Mouse (Mus musculus) MEL (cell line): Measurements from ENCODE around the gene B3gat3. TPM values are rescaled to one million over a fixed set of nuclear protein-coding genes. Genes with fewer than 3 reads are reported as not detected.
A peak's percentile ranks its signal among the peaks of the same experiment; 100 is the strongest.

Experiments used
- DNase-seq: peaks from one replicate; pipeline ENCODE4 v3.0.0; 2011; ENCODE audit warnings: low read depth, low spot score
- H3K27ac ChIP-seq: 2 replicates; pipeline ENCODE4 v1.5.1; 2012; ENCODE audit warnings: low read depth, mild to moderate bottlenecking, control low read depth, low read length, moderate library complexity; ENCODE audit not compliant: control insufficient read depth
- H3K27me3 ChIP-seq, 2 experiments: fragments of 150-350 bp in 1 of 2; sonication (generic) in 1 of 2; 2 replicates each; pipeline ENCODE4 v1.6.1; 2012; ENCODE audit warnings: low read length in 2 of 2, mild to moderate bottlenecking in 2 of 2, improper control_type of control experiment in 1 of 2, moderate library complexity in 1 of 2; ENCODE audit not compliant: insufficient read depth in 2 of 2, control insufficient read depth in 1 of 2
- H3K36me3 ChIP-seq, 2 experiments: 2 replicates each; pipeline ENCODE4 v1.6.1; 2012 to 2014; ENCODE audit warnings: low read length in 2 of 2, improper control_type of control experiment in 1 of 2, inconsistent platforms in 1 of 2, mild to moderate bottlenecking in 1 of 2; ENCODE audit not compliant: insufficient read depth in 2 of 2, control insufficient read depth in 1 of 2
- H3K4me1 ChIP-seq, 2 experiments: fragments of 150-350 bp in 1 of 2; sonication (generic) in 1 of 2; 2 replicates each; pipeline ENCODE4 v1.6.1; 2012; ENCODE audit warnings: low read length in 2 of 2, improper control_type of control experiment in 1 of 2, mild to moderate bottlenecking in 1 of 2; ENCODE audit not compliant: insufficient read depth in 2 of 2, control insufficient read depth in 1 of 2
- H3K4me3 ChIP-seq, 2 experiments: fragments of 150-350 bp in 1 of 2; sonication (generic) in 1 of 2; 2 replicates each; pipeline ENCODE4 v1.5.1; 2012; ENCODE audit warnings: low read depth in 2 of 2, low read length in 2 of 2, mild to moderate bottlenecking in 2 of 2, moderate library complexity in 2 of 2, control low read depth in 1 of 2, improper control_type of control experiment in 1 of 2; ENCODE audit not compliant: control insufficient read depth in 1 of 2, insufficient read depth in 1 of 2
- H3K79me2 ChIP-seq: 2 replicates; pipeline ENCODE4 v1.6.1; 2012; ENCODE audit warnings: mild to moderate bottlenecking, low read length, moderate library complexity; ENCODE audit not compliant: control insufficient read depth, poor library complexity, insufficient read depth
- H3K9ac ChIP-seq: 2 replicates; pipeline ENCODE4 v1.6.1; 2012; ENCODE audit warnings: low read depth, mild to moderate bottlenecking, control low read depth, low read length, moderate library complexity; ENCODE audit not compliant: control insufficient read depth, poor library complexity, severe bottlenecking
- H3K9me3 ChIP-seq: fragments of 150-350 bp; sonication (generic); replicated peaks from 2 replicates; pipeline ENCODE4 v1.6.1; 2012; ENCODE audit warnings: mild to moderate bottlenecking, low read length, improper control_type of control experiment, moderate library complexity; ENCODE audit not compliant: insufficient read depth
- CHD1 ChIP-seq: IDR thresholded peaks from 2 replicates; pipeline ENCODE4 v1.6.1; 2012; ENCODE audit warnings: low read depth, mild to moderate bottlenecking, inconsistent platforms, low read length, improper control_type of control experiment
- E2F4 ChIP-seq: IDR thresholded peaks from 2 replicates; pipeline ENCODE4 v1.6.1; 2011; ENCODE audit warnings: low read depth, low read length, improper control_type of control experiment, borderline replicate concordance
- ELF1 ChIP-seq: IDR thresholded peaks from 2 replicates; pipeline ENCODE4 v1.6.1; 2014; ENCODE audit warnings: low read depth, mild to moderate bottlenecking, inconsistent platforms, low read length, improper control_type of control experiment, moderate library complexity
- EP300 ChIP-seq, 2 experiments: IDR thresholded peaks; 2 replicates each; pipeline ENCODE4 v1.6.1; 2011; ENCODE audit warnings: improper control_type of control experiment in 2 of 2, low read length in 2 of 2, low read depth in 1 of 2, mild to moderate bottlenecking in 1 of 2
- GATA1 ChIP-seq: IDR thresholded peaks from 2 replicates; pipeline ENCODE4 v1.6.1; 2011; ENCODE audit warnings: low read depth, low read length, improper control_type of control experiment
- JUND ChIP-seq: IDR thresholded peaks from 2 replicates; pipeline ENCODE4 v1.6.1; 2011; ENCODE audit warnings: low read depth, mild to moderate bottlenecking, improper control_type of control experiment, low read length
- MAFK ChIP-seq: IDR thresholded peaks from 2 replicates; pipeline ENCODE4 v1.6.1; 2011; ENCODE audit warnings: low read depth, mild to moderate bottlenecking, low read length, improper control_type of control experiment, borderline replicate concordance
- MAX ChIP-seq: IDR thresholded peaks from 2 replicates; pipeline ENCODE4 v1.6.1; 2011; ENCODE audit warnings: low read length, improper control_type of control experiment
- MAZ ChIP-seq: IDR thresholded peaks from 2 replicates; pipeline ENCODE4 v1.6.1; 2012; ENCODE audit warnings: low read depth, mild to moderate bottlenecking, inconsistent platforms, low read length, improper control_type of control experiment
- MEF2A ChIP-seq: IDR thresholded peaks from 2 replicates; pipeline ENCODE4 v1.6.1; 2014; ENCODE audit warnings: low read depth, mild to moderate bottlenecking, inconsistent platforms, low read length, improper control_type of control experiment; ENCODE audit not compliant: poor library complexity, insufficient replicate concordance, severe bottlenecking; ENCODE audit errors: extremely low read depth
- POLR2A ChIP-seq, 2 experiments: IDR thresholded peaks; 2 replicates each; pipeline ENCODE4 v1.6.1; 2011 to 2012; ENCODE audit warnings: low read length in 2 of 2, mild to moderate bottlenecking in 2 of 2, control low read depth in 1 of 2, improper control_type of control experiment in 1 of 2, low read depth in 1 of 2, moderate library complexity in 1 of 2; ENCODE audit not compliant: control insufficient read depth in 1 of 2, insufficient read depth in 1 of 2, poor library complexity in 1 of 2
- RAD21 ChIP-seq: IDR thresholded peaks from 2 replicates; pipeline ENCODE4 v1.6.1; 2011; ENCODE audit warnings: mild to moderate bottlenecking, low read depth, low read length, improper control_type of control experiment
- RCOR1 ChIP-seq: IDR thresholded peaks from 2 replicates; pipeline ENCODE4 v1.6.1; 2012; ENCODE audit warnings: low read depth, mild to moderate bottlenecking, inconsistent platforms, low read length, improper control_type of control experiment
- SMC3 ChIP-seq: IDR thresholded peaks from 2 replicates; pipeline ENCODE4 v1.6.1; 2011; ENCODE audit warnings: low read depth, low read length, improper control_type of control experiment
- TCF12 ChIP-seq: IDR thresholded peaks from 2 replicates; pipeline ENCODE4 v1.6.1; 2014; ENCODE audit warnings: low read depth, mild to moderate bottlenecking, inconsistent platforms, low read length, improper control_type of control experiment, moderate library complexity
- ZC3H11A ChIP-seq: IDR thresholded peaks from 2 replicates; pipeline ENCODE4 v1.6.1; 2012; ENCODE audit warnings: low read depth, mild to moderate bottlenecking, inconsistent platforms, low read length, improper control_type of control experiment
- ZKSCAN1 ChIP-seq: IDR thresholded peaks from 2 replicates; pipeline ENCODE4 v1.6.1; 2012; ENCODE audit warnings: low read depth, mild to moderate bottlenecking, inconsistent platforms, low read length, improper control_type of control experiment, moderate library complexity
- polyA plus RNA-seq, 2 experiments: library from polyadenylated mRNA; stranded (reverse) in 1 of 2; unstranded in 1 of 2; fragments of >175 nt in 1 of 2; fragments of >200 nt in 1 of 2; gene quantifications; 2 replicates each; pipeline versions ENCODE4 v1.2.1 to v1.2.4; 2012; ENCODE audit warnings: low replicate concordance in 2 of 2, low read depth in 1 of 2; ENCODE audit not compliant: insufficient read length in 2 of 2, insufficient read depth in 1 of 2, missing spikeins in 1 of 2
- total RNA-seq: library from RNA; depleted of rRNA; stranded (reverse); fragments of 300-350 nt; gene quantifications from 2 replicates; pipeline ENCODE4 v1.2.3, GENCODE M21; 2012

Gene B3gat3
- total and polyA plus RNA-seq, 3 experiments: 26.2 to 35.4 TPM; not detected in 1

DNA sequence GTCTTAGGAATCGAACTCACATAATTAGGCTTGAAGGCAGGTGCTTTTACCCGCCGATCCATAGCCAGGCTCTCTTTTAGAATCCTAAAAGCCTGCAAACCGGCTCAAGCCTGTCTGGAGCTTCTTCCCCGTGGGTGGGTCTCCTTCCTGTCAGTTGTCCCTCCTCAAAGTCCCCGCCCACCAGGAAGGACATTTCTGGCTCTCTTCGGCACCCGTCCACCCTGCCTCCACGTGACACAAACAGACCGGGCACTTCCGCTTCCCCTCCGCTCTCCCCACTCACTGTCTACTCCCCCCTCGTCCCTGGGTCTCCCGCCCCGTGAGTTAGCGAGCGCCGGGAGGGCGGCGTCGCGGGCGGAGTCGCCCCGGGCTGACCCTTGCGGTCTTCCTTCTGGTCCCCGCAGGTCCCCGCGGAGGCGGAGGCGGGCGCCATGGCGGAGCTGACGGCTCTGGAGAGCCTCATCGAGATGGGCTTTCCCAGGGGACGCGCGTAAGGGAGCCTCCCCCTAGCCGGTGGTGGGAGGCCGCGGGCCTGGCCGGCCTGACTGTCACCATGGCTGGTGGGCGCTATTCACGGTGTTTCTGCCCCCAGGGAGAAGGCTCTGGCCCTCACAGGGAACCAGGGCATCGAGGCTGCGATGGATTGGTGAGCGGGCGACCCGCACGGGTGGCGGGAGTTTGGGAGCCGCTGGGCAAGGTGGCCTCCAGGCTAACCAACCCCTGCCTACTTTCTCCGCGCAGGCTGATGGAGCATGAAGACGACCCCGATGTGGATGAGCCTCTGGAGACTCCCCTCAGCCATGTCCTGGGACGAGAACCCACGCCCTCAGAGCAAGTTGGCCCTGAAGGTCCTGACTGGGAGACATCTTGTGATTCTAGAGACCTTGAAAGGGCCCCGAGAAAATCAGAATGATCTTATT lies 48.6 kb upstream of the B3gat3 start, which contains the start of gene Ubxn1 (continued):
- TF ChIP-seq ELF1: peak; percentile 98
- peak; percentile 99 for TF ChIP-seq MAZ
- TF ChIP-seq RAD21: no peak
- peak; percentile 99 for TF ChIP-seq MAX
- TF ChIP-seq E2F4: peak; percentile 39; the same call in 1 of the 2 replicates

DNA sequence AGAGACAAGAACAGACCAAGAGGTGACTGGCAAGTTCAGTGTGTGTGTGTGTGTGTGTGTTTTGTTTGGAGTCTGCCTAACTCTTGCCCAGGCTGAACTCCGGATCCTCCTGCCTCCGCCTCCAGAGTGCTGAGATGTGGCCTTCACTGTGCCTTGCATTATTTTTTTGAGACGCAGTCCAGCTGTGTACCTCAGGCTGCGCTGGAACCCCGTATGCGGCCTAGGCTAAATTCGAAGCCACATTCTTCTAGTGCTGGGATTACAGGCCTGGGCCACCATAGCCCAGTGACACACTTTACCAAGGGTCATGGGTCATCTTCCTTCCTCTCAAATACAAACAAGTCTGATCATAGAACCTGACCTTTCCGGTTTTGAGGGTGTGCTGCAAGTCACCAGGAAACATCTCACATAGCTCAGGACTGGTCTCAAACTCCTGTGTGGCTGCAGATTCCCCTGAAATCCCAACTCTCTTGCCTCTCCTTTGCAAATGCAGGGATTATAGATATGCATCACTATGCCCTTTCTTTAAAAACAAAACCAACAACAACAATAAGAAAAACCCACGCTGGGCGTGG lies 47.8 kb upstream of the B3gat3 start:
- Histone ChIP-seq H3K27ac (peak overlapping the region; percentile 68), H3K36me3 (peaks cover 8 to 26% of the 10 kb centered on the region in 2 experiments), H3K79me2 (peaks cover 15% of the 10 kb centered on the region), H3K4me3 (peak overlapping the region; percentile 73 to 94), H3K9ac (peak overlapping the region; percentile 98), H3K27me3 (no peaks in the 10 kb centered on the region), H3K4me1 (peaks cover 10 to 21% of the 10 kb centered on the region in 2 experiments; a peak in 3 of 4 replicates), H3K9me3 (no peaks in the 10 kb centered on the region)
- TF ChIP-seq EP300 (IDR thresholded peaks at IDR 0.05; ENCODE audit: low read depth in 1 of 2, low read length in 2 of 2) (no peak), MAZ (no peak)
- DNase-seq: no peak

DNA sequence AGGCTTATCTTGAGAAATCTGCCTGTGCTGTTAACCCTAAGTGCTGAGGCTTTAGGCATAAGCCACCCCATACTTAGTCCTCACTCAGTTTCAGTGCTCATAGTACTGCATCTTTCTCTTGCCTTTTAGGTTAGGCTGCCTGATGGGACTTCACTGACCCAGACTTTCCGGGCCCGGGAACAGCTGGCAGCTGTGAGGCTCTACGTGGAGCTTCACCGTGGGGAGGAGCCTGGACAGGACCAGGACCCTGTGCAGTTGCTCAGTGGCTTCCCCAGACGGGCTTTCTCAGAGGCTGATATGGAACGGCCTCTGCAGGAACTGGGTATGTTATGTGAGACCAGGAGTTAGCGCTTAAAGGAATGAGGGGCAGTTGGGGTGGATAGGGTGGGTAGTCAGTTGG lies 45.1 kb upstream of the B3gat3 start:
- H3K4me3 ChIP-seq: no peak overlapping the region
- H3K27me3 ChIP-seq: no peaks in the 10 kb centered on the region
- peaks cover 8 to 31% of the 10 kb centered on the region in 2 experiments for H3K36me3 ChIP-seq
- no peak overlapping the region for H3K9ac ChIP-seq
- TF ChIP-seq MEF2A (no peak), RCOR1 (no peak), GATA1 (no peak), JUND (no peak), SMC3 (no peak), MAZ (no peak), ZKSCAN1 (no peak), ZC3H11A (no peak), ELF1 (no peak), MAX (no peak), MAFK (no peak), POLR2A (IDR thresholded peaks at IDR 0.05; ENCODE audit: control insufficient read depth in 1 of 2, insufficient read depth in 1 of 2, low read depth in 1 of 2, low read length in 2 of 2, poor library complexity in 1 of 2) (no peak), CHD1 (no peak), TCF12 (no peak)
- TF ChIP-seq, all 39 proteins: peak for 0
- Histone ChIP-seq H3K9me3 (no peaks in the 10 kb centered on the region), H3K4me1 (peaks cover 10 to 21% of the 10 kb centered on the region in 2 experiments; a peak in 3 of 4 replicates), H3K27ac (no peak overlapping the region; the same call in 1 of the 2 replicates), H3K79me2 (peaks cover 15% of the 10 kb centered on the region)
- DNase-seq: no peak
